Mouse (Mus musculus) G1E (cell line): ENCODE results near the gene Sema4a.

Source experiments
- CTCF ChIP-seq: IDR thresholded peaks from 2 replicates; pipeline ENCODE4 v1.5.1; 2012; ENCODE audit warnings: low read depth, low read length, inconsistent platforms, mixed read lengths
- GATA1 ChIP-seq: IDR thresholded peaks from 2 replicates; pipeline ENCODE4 v1.6.1; 2012; ENCODE audit warnings: borderline replicate concordance, low read length, inconsistent platforms, mixed read lengths
- GATA2 ChIP-seq: IDR thresholded peaks from 2 replicates; pipeline ENCODE4 v1.6.1; 2012; ENCODE audit warnings: low read depth, low read length, inconsistent platforms, borderline replicate concordance
- POLR2AphosphoS5 ChIP-seq: IDR thresholded peaks from 2 replicates; pipeline ENCODE4 v1.6.1; 2012; ENCODE audit warnings: low read depth, low read length, inconsistent platforms; ENCODE audit not compliant: insufficient replicate concordance
- TAL1 ChIP-seq: conservative IDR thresholded peaks from 2 replicates; pipeline ENCODE4 v1.6.1; 2012; ENCODE audit warnings: low read depth, low read length, inconsistent platforms, mixed read lengths

GRCm38 (mm10) chr3:88450379-88451131, 10.4 kb downstream of the Sema4a start:
- TF ChIP-seq CTCF (no peak), GATA1 (no peak), TAL1 (no peak), POLR2AphosphoS5 (no peak), GATA2 (no peak)
